Mouse (Mus musculus) limb, embryonic 12.5 days (tissue): Measurements from ENCODE around the gene D330045A20Rik. TPM values are rescaled to one million over a fixed set of nuclear protein-coding genes. Genes with fewer than 3 reads are reported as not detected.
"Not testable (repeated sequence)": the region's sequence is repeated elsewhere in the genome, so short reads cannot be mapped to it uniquely, and the experiment has no call there.

Experiments used
- ATAC-seq: fragments of 200-750 bp; cut with Nextera tagmentation; 2 replicates; pipeline ENCODE4 v1.8.0; 2017; ENCODE audit warnings: low read depth, moderate TSS enrichment; ENCODE audit not compliant: insufficient number of reproducible peaks, insufficient read depth, low FRiP score, low TSS enrichment
- H3K27ac ChIP-seq: fragments of 300-500 bp; sonication (generic); 2 replicates; pipeline ENCODE4 v1.5.1; 2016; ENCODE audit warnings: mild to moderate bottlenecking, moderate library complexity
- H3K27me3 ChIP-seq: fragments of 300-500 bp; sonication (generic); 2 replicates; pipeline ENCODE4 v1.6.1; 2016; ENCODE audit warnings: mild to moderate bottlenecking, moderate library complexity
- H3K36me3 ChIP-seq: fragments of 300-500 bp; sonication (generic); 2 replicates; pipeline ENCODE4 v1.6.1; 2016; ENCODE audit warnings: mild to moderate bottlenecking, moderate library complexity
- H3K4me1 ChIP-seq: fragments of 300-500 bp; sonication (generic); replicated peaks from 2 replicates; pipeline ENCODE4 v1.6.1; 2016
- H3K4me2 ChIP-seq: fragments of 300-500 bp; sonication (generic); 2 replicates; pipeline ENCODE4 v1.6.1; 2016; ENCODE audit warnings: mild to moderate bottlenecking, moderate library complexity
- H3K4me3 ChIP-seq: fragments of 300-500 bp; sonication (generic); replicated peaks from 2 replicates; pipeline ENCODE4 v1.5.1; 2016; ENCODE audit warnings: mild to moderate bottlenecking
- H3K9ac ChIP-seq: fragments of 300-500 bp; sonication (generic); replicated peaks from 2 replicates; pipeline ENCODE4 v1.6.1; 2016; ENCODE audit warnings: mild to moderate bottlenecking, moderate library complexity
- H3K9me3 ChIP-seq: fragments of 300-500 bp; sonication (generic); 2 replicates; pipeline ENCODE4 v1.6.1; 2016; ENCODE audit warnings: mild to moderate bottlenecking, moderate library complexity
- WGBS: fragments of 180-500 bp; shearing (Covaris S2); methylation state at CpG from one replicate; pipeline ENCODE4 v1.1.7; 2016; 5-methylcytosine and 5-hydroxymethylcytosine counted together
- polyA plus RNA-seq: library from polyadenylated mRNA; unstranded; fragments of >200 nt; fragmentation: Nextera tagmentation; extraction: Ambion mirVana; gene quantifications from 2 replicates; pipeline ENCODE4 v1.2.1, GENCODE M21; 2016

D330045A20Rik gene
- 1.3 and 1.4 TPM in 2 replicates for polyA plus RNA-seq

GRCm38 (mm10) chrX:139480022-139480894 is at the start of gene D330045A20Rik:
Gene D330045A20Rik, plus strand, starts transcription at chrX:139480367.
- H3K27ac ChIP-seq, result no peak within 1 kb of the TSS
- no peak within 1 kb of the TSS; the same call in 1 of the 2 replicates for H3K9ac ChIP-seq
- no peaks in the 10 kb centered on the region for H3K4me1 ChIP-seq
- 20% methylated on average over 26 of the region's 28 CpGs for WGBS
- H3K9me3 ChIP-seq, result no peaks in the 10 kb centered on the region
- peak within 1 kb of the TSS; percentile 52 for H3K4me2 ChIP-seq
- no peaks in the 10 kb centered on the region for H3K36me3 ChIP-seq
- peaks cover 12% of the 10 kb centered on the region for H3K27me3 ChIP-seq
- H3K4me3 ChIP-seq, result peak within 1 kb of the TSS; percentile 34
- ATAC-seq, result no peak; the same call in 1 of the 2 replicates

GRCm38 (mm10) chrX:139432550-139432949 is 47.6 kb upstream of the D330045A20Rik start:
- ATAC-seq, result no peak
- Histone ChIP-seq H3K4me1 (no peaks in the 10 kb centered on the region), H3K4me3 (no peak overlapping the region), H3K27ac (no peak overlapping the region), H3K9ac (no peak overlapping the region), H3K27me3 (peaks cover 13% of the 10 kb centered on the region), H3K9me3 (no peaks in the 10 kb centered on the region), H3K36me3 (no peaks in the 10 kb centered on the region), H3K4me2 (no peak overlapping the region)
- WGBS, result 67% methylated on average over 2 of the region's 2 CpGs

GRCm38 (mm10) chrX:139435202-139435601 is 45.0 kb upstream of the D330045A20Rik start:
- Histone ChIP-seq H3K36me3 (no peaks in the 10 kb centered on the region), H3K4me2 (no peak overlapping the region), H3K27me3 (peaks cover 13% of the 10 kb centered on the region), H3K4me1 (no peaks in the 10 kb centered on the region), H3K4me3 (no peak overlapping the region), H3K9me3 (no peaks in the 10 kb centered on the region), H3K27ac (no peak overlapping the region), H3K9ac (no peak overlapping the region)
- 63% methylated on average over 2 of the region's 2 CpGs for WGBS
- ATAC-seq, result no peak

- H3K9me3 ChIP-seq, H3K9ac ChIP-seq, H3K4me3 ChIP-seq, H3K27ac ChIP-seq, H3K36me3 ChIP-seq, ATAC-seq, H3K4me1 ChIP-seq, H3K27me3 ChIP-seq, H3K4me2 ChIP-seq: not testable (repeated sequence)
- 88% methylated on average over 21 of the region's 22 CpGs for WGBS
Observed at GRCm38 (mm10) chrX:139441057-139441456, 39.1 kb upstream of the D330045A20Rik start.

GRCm38 (mm10) chrX:139456812-139457211 is 23.4 kb upstream of the D330045A20Rik start:
- H3K9me3 ChIP-seq, result no peaks in the 10 kb centered on the region
- H3K27me3 ChIP-seq, result no peaks in the 10 kb centered on the region
- no peak for ATAC-seq
- no peaks in the 10 kb centered on the region for H3K4me1 ChIP-seq
- no peak overlapping the region for H3K4me3 ChIP-seq
- no peak overlapping the region for H3K27ac ChIP-seq
- H3K9ac ChIP-seq, result no peak overlapping the region
- 23% methylated on average over 2 of the region's 2 CpGs for WGBS
- no peak overlapping the region for H3K4me2 ChIP-seq
- H3K36me3 ChIP-seq, result no peaks in the 10 kb centered on the region

GRCm38 (mm10) chrX:139482083-139482482 is 1.9 kb downstream of the D330045A20Rik start:
- Histone ChIP-seq H3K4me2 (no peak overlapping the region), H3K27ac (no peak overlapping the region), H3K36me3 (no peaks in the 10 kb centered on the region), H3K9me3 (no peaks in the 10 kb centered on the region), H3K4me1 (no peaks in the 10 kb centered on the region), H3K27me3 (peaks cover 19% of the 10 kb centered on the region), H3K9ac (no peak overlapping the region), H3K4me3 (no peak overlapping the region)
- WGBS, result 67% methylated on average over 7 of the region's 7 CpGs
- ATAC-seq, result no peak

- Histone ChIP-seq H3K27me3 (peaks cover 16% of the 10 kb centered on the region), H3K4me3 (no peak overlapping the region), H3K9ac (no peak overlapping the region), H3K4me2 (no peak overlapping the region), H3K36me3 (no peaks in the 10 kb centered on the region), H3K9me3 (no peaks in the 10 kb centered on the region), H3K4me1 (no peaks in the 10 kb centered on the region), H3K27ac (no peak overlapping the region)
- WGBS, result 85% methylated on average over 1 of the region's 1 CpGs
- no peak for ATAC-seq
Observed at GRCm38 (mm10) chrX:139484974-139485373, 4.8 kb downstream of the D330045A20Rik start.

- no peak overlapping the region for H3K9ac ChIP-seq
- WGBS, result 87% methylated on average over 2 of the region's 2 CpGs
- no peak overlapping the region for H3K4me3 ChIP-seq
- H3K4me2 ChIP-seq, result no peak overlapping the region
- no peaks in the 10 kb centered on the region for H3K9me3 ChIP-seq
- no peaks in the 10 kb centered on the region for H3K27me3 ChIP-seq
- no peak for ATAC-seq
- no peaks in the 10 kb centered on the region for H3K36me3 ChIP-seq
- H3K4me1 ChIP-seq, result no peaks in the 10 kb centered on the region
- H3K27ac ChIP-seq, result no peak overlapping the region
Observed at GRCm38 (mm10) chrX:139516156-139516555, 36.0 kb downstream of the D330045A20Rik start.

GRCm38 (mm10) chrX:139519251-139519650 is 39.1 kb downstream of the D330045A20Rik start:
- no peak for ATAC-seq
- 65% methylated on average over 2 of the region's 2 CpGs for WGBS
- Histone ChIP-seq H3K9me3 (no peaks in the 10 kb centered on the region), H3K9ac (no peak overlapping the region), H3K4me1 (no peaks in the 10 kb centered on the region), H3K36me3 (no peaks in the 10 kb centered on the region), H3K27ac (no peak overlapping the region), H3K4me2 (no peak overlapping the region), H3K4me3 (no peak overlapping the region), H3K27me3 (peaks cover 4% of the 10 kb centered on the region; the same call in 1 of the 2 replicates)

- Histone ChIP-seq H3K9ac (no peak overlapping the region), H3K4me1 (no peaks in the 10 kb centered on the region), H3K36me3 (no peaks in the 10 kb centered on the region), H3K4me3 (no peak overlapping the region), H3K4me2 (no peak overlapping the region), H3K27ac (no peak overlapping the region), H3K27me3 (peaks cover 4% of the 10 kb centered on the region), H3K9me3 (no peaks in the 10 kb centered on the region)
- ATAC-seq, result no peak
- WGBS, result 77% methylated on average over 5 of the region's 5 CpGs
Observed at GRCm38 (mm10) chrX:139524303-139525091, 44.3 kb downstream of the D330045A20Rik start.

GRCm38 (mm10) chrX:139525724-139526123 is 45.6 kb downstream of the D330045A20Rik start:
- peaks cover 4% of the 10 kb centered on the region for H3K27me3 ChIP-seq
- H3K4me1 ChIP-seq, result no peaks in the 10 kb centered on the region
- H3K27ac ChIP-seq, result no peak overlapping the region
- H3K9ac ChIP-seq, result no peak overlapping the region
- 66% methylated on average over 2 of the region's 2 CpGs for WGBS
- H3K4me3 ChIP-seq, result no peak overlapping the region
- H3K9me3 ChIP-seq, result no peaks in the 10 kb centered on the region
- no peak for ATAC-seq
- H3K4me2 ChIP-seq, result no peak overlapping the region
- no peaks in the 10 kb centered on the region for H3K36me3 ChIP-seq
